Mouse (Mus musculus): ENCODE data around the gene Abhd16b. TPM values are rescaled to one million over a fixed set of nuclear protein-coding genes. Genes with fewer than 3 reads are reported as not detected.
"Not testable (repeated sequence)": the region's sequence is repeated elsewhere in the genome, so short reads cannot be mapped to it uniquely, and the experiment has no call there.

The Abhd16b gene
- total RNA-seq, 2 experiments from 2014 or later: not detected

DNA sequence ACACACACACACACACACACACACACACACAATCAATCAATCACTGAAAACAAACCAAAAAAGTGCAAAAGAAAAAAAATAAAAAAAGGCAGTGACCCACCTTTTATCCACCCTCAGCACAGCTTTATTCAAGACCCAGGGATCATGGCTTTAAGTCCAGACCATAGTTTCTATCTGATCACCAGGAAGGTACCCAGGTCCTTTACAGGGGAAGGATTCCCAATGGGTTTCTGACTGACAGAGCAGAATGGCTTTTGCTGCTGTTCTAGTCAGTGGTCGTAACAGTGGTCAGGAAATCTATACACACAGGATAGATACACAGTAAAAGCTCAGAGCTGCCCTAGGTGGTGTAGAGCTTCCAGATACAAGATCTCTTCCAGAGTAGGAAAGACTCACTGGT lies 7.3 kb upstream of the Abhd16b start:
- DNase-seq (ENCODE audit: low spot score in 2 of 2): no peak

DNA sequence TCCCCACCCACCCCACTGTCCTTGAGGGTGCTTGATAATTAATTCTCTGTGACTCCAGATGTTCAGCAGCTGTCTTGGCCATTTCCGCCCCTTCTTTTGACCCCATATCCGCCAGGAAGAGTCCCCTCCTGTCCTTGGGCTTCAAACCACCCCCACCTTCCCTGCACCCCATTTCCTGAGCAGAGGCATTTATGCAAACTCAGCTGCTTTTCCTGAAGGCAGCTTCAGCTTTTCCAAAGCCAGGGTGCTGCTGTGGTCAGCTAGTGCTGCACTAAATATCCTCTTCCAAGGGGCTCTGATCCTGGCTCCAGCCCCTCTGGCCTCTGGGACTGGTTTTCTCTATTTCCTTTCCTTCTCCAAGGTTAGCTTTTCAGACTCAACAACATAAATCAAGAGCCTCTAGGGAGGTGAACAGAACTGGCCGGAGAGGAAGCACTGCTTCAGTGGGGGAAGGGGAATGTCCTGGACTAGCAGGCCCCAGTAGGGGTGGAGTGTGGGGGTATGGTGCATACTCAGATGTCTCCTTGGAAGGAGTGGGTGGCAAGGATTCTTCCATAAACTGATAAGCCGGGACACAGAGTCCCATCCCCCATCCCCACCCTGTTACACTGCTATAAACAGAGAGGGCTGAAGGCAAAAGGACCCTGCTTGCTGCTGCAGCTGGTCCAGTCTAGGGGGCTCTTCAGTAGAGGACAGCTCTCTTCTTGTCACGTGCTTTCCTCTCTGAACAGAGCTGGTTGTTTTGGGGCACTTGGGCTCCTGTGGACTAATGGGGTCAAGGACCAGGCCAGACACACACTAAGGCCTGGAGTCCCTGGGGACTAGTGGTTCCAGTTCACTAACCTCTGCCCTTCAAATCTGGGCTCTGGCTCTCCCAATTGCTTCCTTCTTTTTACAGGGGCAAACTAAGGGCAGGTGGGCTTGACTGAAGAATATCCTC lies 5.4 kb upstream of the Abhd16b start:
- DNase-seq (ENCODE audit: low spot score in 2 of 2): peak in 1 of 2 experiments; percentile 51

DNA sequence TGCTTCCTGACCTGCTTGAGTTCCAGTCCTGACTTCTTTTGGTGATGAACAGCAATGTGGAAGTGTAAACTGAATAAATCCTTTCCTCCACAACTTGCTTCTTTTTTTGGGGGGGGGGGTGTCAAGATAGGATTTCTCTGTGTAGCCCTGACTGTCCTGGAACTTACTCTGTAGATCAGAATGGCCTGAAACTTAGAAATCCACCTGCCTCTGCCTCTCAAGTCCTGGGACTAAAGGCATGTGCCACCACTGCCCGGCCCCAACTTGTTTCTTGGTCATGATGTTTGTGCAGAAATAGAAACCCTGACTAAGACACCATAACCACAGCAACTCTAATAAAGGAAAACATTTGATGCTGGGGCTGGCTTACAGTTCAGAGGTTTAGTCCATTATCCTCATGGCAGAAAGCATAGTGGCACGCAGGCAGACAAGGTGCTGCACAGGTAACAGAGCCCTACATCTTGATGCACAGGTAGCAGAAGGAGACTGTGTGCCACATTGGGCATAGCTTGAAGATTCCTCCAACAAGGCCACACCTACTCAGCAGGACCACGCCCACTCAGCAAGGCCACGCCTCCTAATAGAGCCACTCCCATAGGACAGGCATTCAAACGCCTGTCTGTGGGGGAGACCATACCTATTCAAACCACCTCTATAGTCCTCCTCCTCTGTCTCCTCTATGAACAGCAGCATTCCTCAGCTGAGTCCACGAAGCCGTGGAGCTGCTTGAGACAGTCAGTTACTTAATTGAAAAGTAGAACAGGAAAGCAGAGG lies 1.4 kb upstream of the Abhd16b start:
- DNase-seq (ENCODE audit: low spot score in 2 of 2): no peak

DNA sequence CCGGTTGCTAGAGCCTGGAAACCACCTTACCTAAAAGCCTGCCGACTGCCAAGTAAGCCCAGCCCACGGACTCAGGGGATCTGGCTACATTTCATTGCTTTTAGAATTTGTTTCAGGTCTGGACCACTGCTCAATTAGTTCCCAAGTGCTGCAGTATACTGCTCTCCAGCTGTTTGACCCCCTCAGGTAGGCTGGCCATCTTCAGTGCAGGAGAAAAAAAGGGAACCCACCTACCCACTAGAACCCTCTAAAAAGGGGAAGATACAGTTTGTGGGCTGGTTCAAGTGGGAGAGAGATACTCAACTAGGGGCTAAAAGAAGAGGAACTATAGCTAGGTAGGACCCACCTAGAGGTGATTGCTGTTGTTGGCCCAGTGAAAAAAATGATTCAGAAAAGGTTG lies 800 bp upstream of the Abhd16b start:
- no peak for DNase-seq (ENCODE audit: low spot score in 2 of 2)

DNA sequence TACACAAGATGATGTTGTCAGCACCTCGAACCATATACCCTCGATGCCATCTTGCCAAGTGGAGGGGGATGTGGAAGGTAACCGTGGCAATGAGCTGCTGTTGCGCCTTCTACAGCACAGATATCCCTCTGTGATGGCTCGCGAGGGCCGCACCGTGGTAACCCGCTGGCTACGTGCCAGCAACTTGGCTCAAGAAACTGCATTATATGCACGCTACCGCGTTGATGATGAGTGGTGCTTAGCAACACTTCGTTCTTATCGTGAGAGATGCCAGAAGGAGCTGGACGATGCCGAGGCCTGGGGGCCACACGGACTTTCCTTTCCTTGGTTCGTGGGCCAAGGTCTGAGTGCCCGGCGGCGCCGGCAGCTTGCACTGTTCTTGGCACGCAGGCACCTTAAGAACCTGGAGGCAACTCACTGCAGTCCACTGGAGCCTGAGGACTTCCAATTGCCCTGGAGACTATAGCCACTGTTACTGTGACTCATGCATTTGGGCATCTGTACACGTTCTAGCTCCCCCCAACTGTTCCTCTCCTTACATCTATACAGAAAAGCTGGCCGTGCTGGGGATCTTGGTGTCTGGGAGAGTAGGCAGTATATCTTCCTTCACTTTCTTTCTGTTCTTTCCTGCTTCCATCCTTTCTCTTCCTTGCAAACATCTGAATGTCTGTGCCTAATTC lies 1.4 kb downstream of the Abhd16b start:
- DNase-seq (ENCODE audit: low spot score in 2 of 2): no peak

- not testable (repeated sequence) for DNase-seq (ENCODE audit: low spot score in 2 of 2)
Observed at GRCm38 (mm10) chr2:181495845-181496244, 2.8 kb downstream of the Abhd16b start.

DNA sequence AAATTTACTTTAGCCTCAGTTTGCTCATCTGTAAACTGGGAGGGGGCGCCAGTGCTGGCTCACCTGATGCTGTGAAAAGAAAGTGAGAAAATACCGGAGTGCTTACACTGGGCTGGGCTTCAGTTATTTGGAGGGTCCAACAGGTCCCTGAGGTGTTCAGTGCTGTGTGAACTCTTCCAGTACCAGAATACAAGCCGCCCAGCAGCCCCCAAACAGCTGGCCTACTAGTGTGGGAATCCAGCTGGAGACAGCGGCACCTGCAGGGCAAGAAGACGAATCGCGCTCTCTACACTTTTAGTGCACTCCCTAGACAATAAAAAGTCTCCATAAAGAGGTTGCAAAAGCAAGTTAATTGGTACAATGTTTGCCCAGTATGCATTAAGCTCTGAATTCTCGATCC lies 3.3 kb downstream of the Abhd16b start:
- DNase-seq (ENCODE audit: low spot score in 2 of 2): peak; percentile 43 to 71

GRCm38 (mm10) chr2:181496831-181497547 lies 4.0 kb downstream of the Abhd16b start, which contains the start of gene Tpd52l2:
Gene Tpd52l2 (plus strand): TSS chr2:181497142.
- peak; percentile 76 to 92 for DNase-seq (ENCODE audit: low spot score in 2 of 2)

- DNase-seq (ENCODE audit: low spot score in 2 of 2): peak; percentile 21 to 55
Observed at GRCm38 (mm10) chr2:181497548-181497875, 4.5 kb downstream of the Abhd16b start.

GRCm38 (mm10) chr2:181498644-181499043 lies 5.6 kb downstream of the Abhd16b start:
- DNase-seq (ENCODE audit: low spot score in 2 of 2): no peak

DNA sequence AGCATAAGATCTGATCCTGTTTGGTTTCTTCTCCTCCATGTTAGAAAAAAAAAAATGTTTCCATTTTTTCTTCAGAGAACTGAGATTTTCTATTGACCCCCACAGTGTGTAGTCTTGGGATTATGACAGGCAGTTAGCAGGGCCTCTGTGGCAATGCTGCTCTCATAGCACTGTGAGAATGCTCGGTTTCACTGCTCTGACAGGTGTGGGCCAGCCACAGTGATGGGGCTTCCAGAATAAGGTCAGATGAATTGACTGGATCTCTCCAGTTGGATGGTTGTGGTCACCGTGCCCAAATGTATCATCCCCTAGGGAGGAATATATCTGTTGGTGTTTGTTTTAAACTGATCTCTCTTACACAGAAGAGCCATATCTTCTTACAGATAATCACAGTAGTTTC lies 16.2 kb downstream of the Abhd16b start:
- DNase-seq (ENCODE audit: low spot score in 2 of 2): no peak

DNA sequence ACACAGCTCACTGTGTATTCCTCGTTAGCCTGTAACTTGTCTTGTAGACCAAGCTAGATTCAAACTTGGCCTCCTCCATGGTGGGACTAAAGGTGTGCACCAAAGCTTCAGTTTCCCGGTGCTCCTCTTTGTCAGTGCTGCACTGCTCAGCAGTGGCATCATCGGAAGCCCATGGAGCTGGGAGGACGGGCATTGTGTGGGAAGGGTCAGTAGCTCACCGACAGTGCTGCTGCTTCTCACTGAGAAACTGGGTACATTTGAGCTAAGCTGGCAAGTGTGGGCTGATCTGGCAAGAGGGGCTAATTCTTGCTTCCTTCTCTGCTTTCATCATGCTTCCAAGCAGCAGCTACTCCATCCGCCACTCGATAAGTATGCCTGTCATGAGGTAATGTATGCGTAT lies 18.2 kb downstream of the Abhd16b start:
- no peak for DNase-seq (ENCODE audit: low spot score in 2 of 2)

DNA sequence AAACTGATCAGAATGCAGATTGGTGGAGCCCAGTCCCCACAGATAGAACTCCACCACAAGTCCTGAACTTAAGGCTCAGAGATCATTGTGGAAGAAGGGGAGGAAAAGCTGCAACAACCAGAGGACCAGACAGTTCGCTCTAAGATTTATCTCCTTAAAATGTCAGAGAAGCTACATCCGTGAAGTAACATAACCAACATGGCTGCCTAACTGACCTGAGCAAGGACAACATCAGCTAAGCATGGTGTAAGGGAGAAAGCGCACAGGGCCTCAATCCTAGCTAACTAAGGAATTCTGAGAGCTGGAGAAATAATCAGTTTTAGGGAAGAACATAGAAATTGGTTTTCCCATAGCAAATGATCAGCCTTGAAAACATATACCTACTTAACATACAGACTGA lies 26.2 kb downstream of the Abhd16b start:
- no peak for DNase-seq (ENCODE audit: low spot score in 2 of 2)

DNA sequence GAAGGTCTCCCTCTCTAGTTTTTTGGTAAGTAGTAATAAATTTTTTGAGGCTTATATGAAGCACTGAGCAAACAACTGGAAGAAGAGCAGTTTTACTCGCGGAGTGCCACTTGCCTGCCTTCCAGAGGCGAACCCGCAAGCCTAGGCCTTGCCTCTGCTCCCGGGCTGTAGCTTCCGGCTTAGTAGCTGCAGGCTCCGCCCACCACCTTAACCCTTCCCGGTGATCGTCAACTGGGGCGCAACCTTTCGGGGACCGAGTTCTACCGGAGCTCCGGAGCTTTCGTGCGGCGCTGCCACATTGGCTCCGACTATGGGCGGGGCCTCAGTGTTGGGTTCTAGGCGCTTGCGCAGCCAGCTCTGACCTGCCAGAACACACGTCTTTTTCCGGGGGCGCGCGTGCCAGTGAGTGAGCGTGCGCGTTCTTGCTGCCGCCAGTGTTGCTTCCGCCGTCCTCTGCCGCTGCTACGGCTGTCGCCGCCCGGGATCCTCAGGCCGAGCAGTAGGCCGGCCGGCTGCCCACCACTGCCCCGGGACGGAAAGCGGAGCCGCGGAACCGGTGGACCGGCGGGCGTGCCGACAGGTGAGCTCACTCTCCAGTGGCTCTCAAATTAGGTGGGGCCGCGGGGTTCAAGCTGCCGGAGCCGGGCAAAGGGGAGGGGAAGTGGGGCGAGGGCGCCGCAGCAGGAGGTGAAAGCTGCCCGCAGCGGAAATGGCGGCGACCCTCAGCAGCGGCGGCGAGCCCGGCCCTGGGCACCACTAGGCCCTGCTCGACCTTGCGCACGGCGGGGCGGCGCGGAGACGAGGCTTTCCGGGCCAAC lies 27.3 kb downstream of the Abhd16b start, which contains the start of gene Dnajc5:
Dnajc5 (plus strand) TSS at position 368 of the 818 bp plus-strand sequence.
- peak; percentile 89 to 97 for DNase-seq (ENCODE audit: low spot score in 2 of 2)

DNA sequence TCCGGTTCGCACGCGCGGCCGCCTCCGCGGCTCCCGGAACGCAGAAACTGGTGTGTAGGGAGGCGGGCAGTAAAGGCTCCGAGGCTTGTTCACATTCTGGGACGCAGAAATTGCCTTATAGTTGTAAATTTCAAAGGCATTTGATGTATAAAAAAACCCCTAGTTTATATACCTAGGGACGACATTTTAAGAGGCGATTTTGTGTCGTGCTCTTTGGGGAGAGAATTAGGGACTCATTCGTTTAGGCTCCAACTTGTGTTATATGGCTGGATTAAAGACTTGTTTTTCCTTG lies 27.9 kb downstream of the Abhd16b start:
- DNase-seq (ENCODE audit: low spot score in 2 of 2): no peak

DNA sequence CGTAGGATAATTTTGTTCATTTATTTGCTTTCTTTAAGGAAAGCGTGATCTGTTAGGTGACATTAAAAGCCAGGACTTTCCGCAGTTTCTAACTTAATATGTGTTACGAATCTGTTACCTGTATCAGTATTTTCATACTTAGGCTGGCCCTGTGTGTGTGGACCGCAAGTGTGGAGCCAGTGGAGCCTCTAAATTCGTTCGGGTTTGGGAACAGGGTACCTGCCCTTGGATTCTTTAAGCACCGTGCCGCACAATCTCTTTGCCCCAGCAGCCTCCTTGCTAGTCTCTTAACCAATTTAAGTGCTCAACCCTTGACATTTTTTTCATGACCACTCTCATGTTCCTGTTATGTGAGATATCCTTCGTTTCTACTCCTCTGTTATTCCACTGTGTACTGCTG lies 28.5 kb downstream of the Abhd16b start:
- DNase-seq (ENCODE audit: low spot score in 2 of 2): no peak

DNA sequence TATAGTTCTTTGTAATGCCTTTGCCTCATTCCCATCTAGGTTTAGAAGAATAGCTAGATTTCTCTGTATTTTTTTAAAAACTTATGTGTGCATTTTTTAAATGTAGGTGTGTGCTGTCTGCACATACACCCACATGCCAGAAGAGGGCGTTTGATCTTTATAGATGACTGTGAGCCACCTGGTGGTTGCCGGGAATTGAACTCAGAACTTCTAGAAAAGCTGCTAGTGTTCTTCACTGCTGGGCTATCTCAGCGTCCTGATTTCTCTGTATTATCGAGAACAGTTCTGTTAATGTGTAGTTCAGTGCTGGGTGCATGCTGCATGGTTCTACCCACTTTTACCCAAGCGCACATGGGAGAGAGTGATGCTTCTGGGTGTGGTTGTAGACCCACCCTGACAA lies 29.8 kb downstream of the Abhd16b start:
- DNase-seq (ENCODE audit: low spot score in 2 of 2): peak in 1 of 2 experiments; percentile 16

- no peak for DNase-seq (ENCODE audit: low spot score in 2 of 2)
Observed at GRCm38 (mm10) chr2:181525526-181525925, 32.5 kb downstream of the Abhd16b start.

DNA sequence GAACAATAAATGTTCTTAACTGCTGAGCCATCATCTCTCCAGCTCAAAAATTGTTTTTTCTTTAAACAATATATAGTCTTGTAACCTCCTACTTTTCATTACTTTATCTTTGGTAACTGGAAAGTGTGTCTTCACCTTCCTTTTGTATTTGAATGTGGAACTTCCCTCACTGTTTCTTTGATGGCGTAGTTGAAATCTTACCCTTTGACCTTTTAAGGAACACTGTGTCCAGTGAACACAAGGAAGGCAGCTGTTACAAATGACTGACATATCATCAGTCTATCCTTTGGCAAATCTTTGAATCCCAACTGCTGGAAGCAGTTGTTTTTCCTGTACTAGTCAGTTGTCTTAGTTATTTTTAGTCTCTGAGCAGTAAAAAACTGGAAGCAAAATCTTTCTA lies 36.1 kb downstream of the Abhd16b start:
- DNase-seq (ENCODE audit: low spot score in 2 of 2): no peak

DNA sequence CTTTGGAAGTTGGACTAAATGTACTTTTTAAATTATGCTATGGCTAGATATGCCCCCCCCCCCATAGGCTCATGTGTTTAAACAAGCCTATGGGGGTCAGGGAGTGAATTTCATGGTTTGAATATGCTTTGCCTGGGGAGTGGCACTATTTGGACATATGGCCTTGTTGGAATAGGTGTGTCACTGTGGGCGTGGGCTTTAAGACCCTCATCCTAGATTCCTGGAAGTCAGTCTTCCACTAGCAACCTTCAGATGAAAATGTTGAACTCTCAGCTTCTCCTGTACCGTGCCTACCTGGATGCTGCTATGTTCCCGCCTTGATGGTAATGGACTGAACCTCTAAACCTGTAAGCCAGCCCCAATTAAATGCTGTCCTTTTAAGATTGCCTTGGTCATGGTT lies 39.6 kb downstream of the Abhd16b start:
- no peak for DNase-seq (ENCODE audit: low spot score in 2 of 2)
